Comparison of ENCODE assay signal across 8 mouse cellular contexts in genomic region chr9:108560227-108560841, GRCm38 (mm10). TPM values are rescaled to one million over a fixed set of nuclear protein-coding genes. Genes with fewer than 3 reads are reported as not detected.
DNase-seq lines count a peak whose midpoint lies in the region; ATAC-seq and TF ChIP-seq lines count a peak whose summit lies in the region.

Impdh2 (plus strand) TSS chr9:108560286.

- no peaks in the 10 kb centered on the region for H3K9me3 ChIP-seq in megakaryocyte, embryonic 14.5 days

- no peak for TF ChIP-seq CTCF in cortical plate, adult 2 months (IDR thresholded peaks at IDR 0.05; ENCODE audit: extremely low read depth, insufficient read depth, low read length)

- H3K4me1 ChIP-seq in cortical plate, adult 2 months (ENCODE audit: control insufficient read depth, insufficient read depth, low read length): peaks cover 2% of the 10 kb centered on the region; the same call in 1 of the 2 replicates
- H3K4me1 ChIP-seq in megakaryocyte, embryonic 14.5 days: peaks cover 69% of the 10 kb centered on the region

- peaks cover 83% of the 10 kb centered on the region for H3K36me3 ChIP-seq in megakaryocyte, embryonic 14.5 days (replicated peaks; ENCODE audit: low read length)

- peak within 1 kb of the TSS; percentile 45 for H3K4me3 ChIP-seq in cortical plate, adult 2 months (ENCODE audit: insufficient read depth, low read length)
- H3K4me3 ChIP-seq in megakaryocyte, embryonic 14.5 days (replicated peaks): peak within 1 kb of the TSS; percentile 96

- peak; percentile 92 for TF ChIP-seq POLR2A in cortical plate, adult 2 months (IDR thresholded peaks at IDR 0.05; ENCODE audit: extremely low read depth, insufficient read depth, low read length)

- peak; percentile 93 to 94 for DNase-seq in gastrocnemius, adult 8-10 months (ENCODE audit: low spot score in 2 of 2)
- DNase-seq in hindlimb bud, embryonic 11.5 days (ENCODE audit: extremely low spot score, low read depth, low spot score): peak; percentile 95
- peak; percentile 85 to 93 for DNase-seq in left cerebral cortex, adult 8-10 months (ENCODE audit: low spot score in 2 of 2)
- DNase-seq in right cerebral cortex, postnatal 10 days (ENCODE audit: low spot score in 2 of 2): peak; percentile 96 to 97
- DNase-seq in urinary bladder, postnatal 25 days (ENCODE audit: low spot score): peak; percentile 87

- H3K27ac ChIP-seq in cortical plate, adult 2 months (ENCODE audit: insufficient read depth, low read length): no peak within 1 kb of the TSS

- ATAC-seq in activated CD4-positive, CD25-positive, alpha-beta regulatory T cell, adult 4 months: peak; percentile 98

- H3K27me3 ChIP-seq in megakaryocyte, embryonic 14.5 days (replicated peaks): no peaks in the 10 kb centered on the region

RNA-seq across cellular contexts. Expression of gene Impdh2, which starts in this region (rescaled TPM):
- polyA plus RNA-seq in activated CD4-positive, CD25-positive, alpha-beta regulatory T cell, adult 4 months (2017; shearing (Covaris generic)): 100 to 1,000 TPM; 126 to 172 TPM
- polyA plus RNA-seq in cortical plate, adult 2 months (2012; rRNA removed): 62.2 and 63.6 TPM in 2 replicates
- 10 to 100 TPM; 60.2 to 78.6 (median 63.1) TPM for total RNA-seq in gastrocnemius, adult 8-10 months (2022)
- total RNA-seq in left cerebral cortex, adult 8-10 months (2022): 10 to 100 TPM; 43.7 to 54.7 (median 50.7) TPM
- polyA plus RNA-seq in megakaryocyte, embryonic 14.5 days (2012; ENCODE audit: insufficient read depth, low replicate concordance): 39.0 and 48.2 TPM in 2 replicates
